Mouse (Mus musculus) layer of hippocampus, adult 18-20 months (tissue): ENCODE measurements around the gene Cep104. TPM values are rescaled to one million over a fixed set of nuclear protein-coding genes. Genes with fewer than 3 reads are reported as not detected.

Source experiments
- DNase-seq, 2 experiments: peaks; one replicate each; pipeline ENCODE4 v3.0.0; 2022; ENCODE audit warnings: low spot score in 2 of 2
- long read RNA-seq: library from polyadenylated mRNA; stranded (forward); transcript quantifications from one replicate; pipeline ENCODE4 v2.0.0, GENCODE M21; 2021
- total RNA-seq, 2 experiments: library from RNA; stranded (reverse); gene quantifications; 2 replicates each; pipeline ENCODE4 v1.2.3; 2021

Gene Cep104
- total RNA-seq = 10 to 100 TPM; 31.2 to 32.3 TPM
- long read RNA-seq, full-length matches to known transcripts = 35 of 57 reads
- long read RNA-seq, partial matches to known transcripts = 13 of 57 reads
- long read RNA-seq, other reads (novel, unspliced or antisense) = 9 of 57 reads

DNA sequence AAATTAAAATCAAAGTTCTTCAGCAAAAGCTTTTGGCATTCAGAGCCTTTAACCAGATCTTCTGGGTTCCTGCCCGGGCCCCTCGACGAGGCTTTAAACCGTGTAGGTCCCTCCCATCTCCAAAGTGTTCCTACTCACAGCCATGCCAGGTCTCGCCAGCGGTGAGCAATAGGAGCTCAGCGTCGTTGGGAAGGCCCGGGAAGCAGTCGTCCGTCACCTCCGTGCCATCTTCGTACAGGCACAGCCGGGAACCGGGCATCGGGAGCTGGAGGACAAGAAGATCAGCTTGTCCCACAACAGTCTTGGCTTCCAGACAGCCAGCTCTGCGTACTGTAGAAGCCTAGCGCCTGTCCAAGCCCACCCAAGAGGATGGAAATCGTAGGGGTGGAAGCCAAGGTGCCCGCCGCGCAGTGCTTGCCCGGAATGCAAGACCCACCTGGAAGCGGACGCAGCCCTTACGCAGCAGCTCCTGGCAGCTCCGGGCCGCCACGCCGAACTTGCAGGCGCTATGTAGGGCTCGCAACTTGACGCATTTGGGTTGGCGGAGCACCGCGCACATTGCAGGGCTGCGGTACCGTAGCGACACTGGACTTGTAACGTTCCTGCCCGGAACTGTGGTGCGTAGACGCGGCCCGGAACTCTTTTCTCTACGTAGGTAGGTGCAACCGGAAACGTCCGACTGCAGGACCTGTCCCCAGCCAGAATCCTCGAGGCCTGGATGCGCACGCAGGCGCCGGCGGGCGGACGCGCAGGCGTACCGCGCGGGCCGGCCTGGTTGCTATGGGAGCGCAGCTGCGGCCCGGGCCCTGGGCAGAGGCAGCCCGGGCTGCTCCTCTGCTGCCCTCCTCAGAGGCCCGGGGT, at the start of gene Cep104, which contains the start of gene Dffb:
Gene Cep104 (plus strand): TSS at position 764 of the 861 bp plus-strand sequence.
Gene Dffb (minus strand): TSS at position 696 of the 861 bp plus-strand sequence.
- peak; percentile 92 to 97 for DNase-seq

GRCm38 (mm10) chr4:153928772-153929299, 46.2 kb upstream of the Cep104 start:
- no peak for DNase-seq

DNA sequence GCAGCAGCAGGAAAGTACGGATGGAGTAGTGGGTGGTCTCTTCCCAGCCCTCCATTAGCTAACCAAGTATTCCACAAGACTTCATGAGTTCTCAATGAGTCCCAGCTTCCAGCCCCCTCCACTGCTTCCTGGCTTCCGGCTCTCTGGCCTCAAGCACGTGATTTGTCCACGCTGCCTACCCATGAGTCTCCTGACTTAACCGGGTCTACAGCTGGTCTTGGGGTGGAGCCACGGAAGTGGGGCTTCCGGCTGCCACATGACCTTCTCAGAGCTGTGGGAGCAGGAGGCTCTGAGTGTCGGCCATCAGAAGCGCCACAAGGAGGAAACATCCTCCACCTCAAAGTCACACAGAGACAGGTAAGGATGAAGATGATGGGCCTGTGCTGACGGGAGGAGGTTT, 45.6 kb upstream of the Cep104 start:
- DNase-seq = no peak

DNA sequence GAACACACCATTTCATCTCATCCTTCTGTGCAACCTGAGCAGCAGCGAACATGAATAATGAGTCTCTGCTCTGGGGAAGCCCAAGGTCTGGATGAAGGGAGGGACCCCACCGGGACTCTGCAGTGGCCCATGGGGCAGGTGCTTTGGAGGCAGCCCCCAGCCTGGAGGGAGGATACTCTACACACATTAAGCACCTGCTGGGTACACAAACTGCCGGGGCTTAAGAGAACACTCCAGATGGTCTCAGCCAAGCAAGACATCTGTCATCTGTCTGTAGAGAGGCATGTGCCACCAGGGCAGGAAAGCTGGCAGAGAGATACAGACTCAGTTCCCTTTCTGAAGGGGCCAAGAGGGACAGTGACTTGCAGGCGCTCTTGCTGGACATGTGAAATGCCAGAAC, 45.1 kb upstream of the Cep104 start:
- DNase-seq = peak; percentile 50 to 82

DNA sequence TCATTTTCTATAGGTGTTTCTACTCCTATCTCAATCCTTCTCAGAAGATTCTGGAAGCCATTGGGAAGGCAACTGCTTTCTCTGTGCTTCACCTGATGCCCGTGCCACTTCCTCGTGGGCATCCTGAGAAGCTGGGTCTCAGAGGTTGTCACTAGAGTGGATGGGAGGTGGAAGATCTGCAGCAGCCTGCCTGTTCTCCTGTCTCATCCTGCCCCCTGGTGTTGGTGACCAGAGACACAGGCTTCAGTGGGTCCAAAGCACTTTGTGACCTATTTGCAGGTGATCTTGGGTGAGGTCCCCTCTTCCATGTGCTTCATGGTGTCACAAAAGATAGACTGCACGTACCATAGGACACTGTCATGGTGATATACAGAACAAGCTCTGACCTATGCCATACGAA, 31.8 kb upstream of the Cep104 start:
- DNase-seq = peak in 1 of 2 experiments; percentile 63

- no peak for DNase-seq
These were observed 30.7 kb upstream of the Cep104 start for GRCm38 (mm10) chr4:153944261-153944660.

- no peak for DNase-seq
These were observed 29.3 kb upstream of the Cep104 start for GRCm38 (mm10) chr4:153945741-153946140.

DNA sequence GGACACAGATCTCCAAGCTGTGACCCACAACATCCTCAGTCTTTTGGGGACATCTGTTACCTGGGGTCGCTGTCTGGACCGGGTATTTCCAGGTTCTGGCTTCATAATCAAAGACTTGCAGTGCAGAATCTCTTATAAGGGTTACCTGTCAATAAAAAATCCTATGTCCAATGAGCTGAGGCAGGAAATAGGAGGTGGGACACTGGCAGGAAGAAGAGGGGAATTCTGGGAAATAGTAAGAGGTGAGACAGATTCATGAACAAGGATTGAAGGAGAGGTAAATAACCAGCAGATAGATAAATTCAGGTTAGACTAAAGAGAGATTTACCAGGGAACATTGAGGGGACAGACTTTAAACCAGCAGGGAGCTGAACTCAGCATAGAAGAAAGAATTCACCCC, 24.6 kb upstream of the Cep104 start:
- DNase-seq = no peak

DNA sequence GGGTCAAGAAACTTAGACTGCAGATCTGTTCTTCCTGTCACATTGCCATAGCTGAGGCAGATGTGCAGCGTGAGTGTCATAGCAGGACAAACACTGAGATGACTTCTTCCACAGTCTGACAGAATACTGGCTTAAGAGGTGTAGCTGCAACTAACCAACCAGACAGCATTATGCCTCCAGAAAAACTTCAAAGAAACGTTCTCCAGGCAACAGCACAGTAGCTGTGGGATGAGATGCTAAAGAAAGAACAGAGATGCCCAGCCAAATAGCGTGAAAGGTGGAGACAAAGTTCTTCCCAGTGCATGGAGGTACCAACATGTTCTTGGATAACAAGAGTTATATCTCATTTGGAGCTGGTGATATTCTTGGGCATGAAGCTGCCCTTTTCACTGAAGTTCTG, 23.8 kb upstream of the Cep104 start:
- no peak for DNase-seq

DNA sequence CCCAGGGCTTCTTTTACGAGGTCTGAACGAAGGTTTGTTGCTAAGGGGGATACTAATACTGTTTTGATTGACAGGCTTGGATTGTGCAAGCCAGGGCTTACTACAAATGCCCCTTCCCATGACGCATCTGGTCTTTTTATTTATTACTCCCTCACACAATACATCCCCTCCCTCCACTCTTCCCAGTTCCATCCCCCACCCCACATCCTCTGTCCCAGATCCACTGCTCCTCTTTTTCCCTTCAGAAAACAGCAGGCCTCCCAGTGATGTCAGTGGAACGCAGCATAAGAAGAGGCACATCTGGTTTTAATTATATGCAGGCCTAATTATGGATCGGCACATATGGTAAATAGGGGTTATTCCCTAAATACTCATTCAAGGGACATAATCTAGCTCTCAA, 23.3 kb upstream of the Cep104 start:
- DNase-seq = no peak

DNA sequence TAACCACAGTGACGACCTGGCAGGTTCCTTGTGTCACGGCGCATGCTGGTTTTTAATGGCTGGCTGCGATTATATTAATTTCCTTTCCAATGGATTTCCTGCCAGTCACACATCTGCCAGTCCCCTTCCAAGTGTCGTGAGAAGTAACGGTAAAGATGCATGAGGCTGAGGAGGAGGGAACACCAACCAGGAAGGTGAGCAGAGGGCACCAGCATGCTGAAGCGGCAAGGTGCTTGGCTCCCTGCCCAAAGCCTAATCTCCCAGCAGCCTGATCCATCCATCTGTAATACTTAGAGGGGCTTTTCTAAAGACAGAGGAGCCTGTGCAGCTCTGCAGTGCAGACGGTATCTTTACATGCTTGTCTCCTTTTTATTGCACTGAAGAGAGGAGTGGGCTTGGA, 19.3 kb upstream of the Cep104 start:
- DNase-seq = no peak

DNA sequence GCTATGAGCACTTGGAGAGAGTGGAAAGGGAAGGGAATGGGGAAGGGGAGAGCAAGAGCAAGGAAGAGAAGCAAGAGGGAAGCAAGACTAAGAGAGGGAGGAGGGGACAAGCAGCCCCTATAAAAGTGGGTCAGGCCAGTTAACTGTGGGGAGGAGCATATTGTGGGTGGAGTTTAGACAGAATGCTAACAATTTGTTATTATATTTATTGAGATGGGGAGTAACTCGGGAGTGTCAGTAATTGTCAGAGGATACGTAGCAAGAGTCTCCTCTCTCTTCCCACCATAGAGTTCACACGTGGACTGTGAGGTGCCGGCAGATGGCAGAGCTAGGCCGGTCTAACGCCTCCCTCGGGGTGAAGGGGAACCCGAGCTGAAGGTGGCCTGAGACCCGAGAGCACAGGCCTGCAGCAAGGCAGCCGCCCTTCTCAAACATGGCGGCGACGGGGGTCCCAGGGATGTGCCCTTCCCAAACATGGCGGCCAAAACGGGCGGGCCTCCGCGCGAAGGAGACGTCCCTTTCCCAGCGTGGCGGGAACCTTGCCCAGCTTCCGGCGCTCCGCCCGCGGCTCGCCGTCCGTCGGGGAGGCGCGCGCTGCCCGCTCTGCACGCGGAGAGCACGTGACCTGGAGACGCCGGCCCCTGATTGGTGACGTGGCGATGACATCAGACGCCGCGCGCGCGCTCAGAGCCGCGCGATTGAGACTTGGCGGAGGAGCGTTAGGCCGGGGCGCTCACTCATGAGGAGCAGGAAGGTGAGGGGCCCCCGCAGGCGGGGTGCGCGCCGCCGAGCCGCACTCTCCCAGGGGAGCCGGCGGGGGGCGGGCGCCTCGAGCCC, 18.2 kb upstream of the Cep104 start, which contains the start of gene A430005L14Rik:
Gene A430005L14Rik (plus strand): TSS at position 669 of the 837 bp plus-strand sequence.
- peak; percentile 98 for DNase-seq

DNA sequence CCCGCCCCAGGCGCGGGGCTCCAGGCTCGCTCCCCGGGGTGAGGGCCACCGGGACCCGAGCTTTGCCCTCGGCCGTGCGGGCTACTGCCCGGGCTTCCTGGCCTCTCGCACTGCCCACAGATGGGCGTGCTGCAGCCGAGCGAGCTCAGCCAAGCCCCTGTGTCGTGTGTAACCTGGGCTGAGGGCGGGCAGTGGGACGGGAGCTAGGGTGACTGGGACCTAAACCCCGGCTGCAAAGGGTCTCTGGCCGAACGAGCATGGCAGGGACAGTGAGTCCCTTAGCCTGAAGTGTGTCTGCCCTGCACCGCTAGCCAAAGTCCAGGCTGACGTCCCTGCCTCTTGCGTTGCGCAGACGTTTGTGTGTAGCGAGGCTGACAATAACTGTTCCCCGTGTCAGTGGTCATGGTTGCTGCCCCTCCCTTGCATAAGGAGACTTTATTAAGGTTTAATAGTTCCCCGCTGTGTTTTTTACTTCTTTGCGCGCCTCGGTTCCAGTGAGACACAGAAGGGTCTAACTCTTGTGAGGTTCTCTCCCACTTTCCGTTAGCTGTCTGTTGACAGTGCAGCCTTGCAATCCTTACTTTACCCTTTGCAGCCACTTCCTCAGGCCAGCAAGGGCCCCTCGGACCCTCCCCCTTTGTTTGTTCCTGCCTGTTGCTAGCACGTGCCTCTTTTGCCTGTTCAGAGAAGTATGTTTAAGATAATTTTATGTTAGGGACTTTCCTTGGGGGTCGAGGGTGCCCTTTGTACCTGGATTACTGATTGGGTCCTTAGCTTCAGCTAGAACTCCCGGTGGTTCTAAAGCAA, 17.3 kb upstream of the Cep104 start:
- DNase-seq = no peak

- peak; percentile 52 to 57 for DNase-seq
These were observed 12.4 kb upstream of the Cep104 start for GRCm38 (mm10) chr4:153962631-153963030.

DNA sequence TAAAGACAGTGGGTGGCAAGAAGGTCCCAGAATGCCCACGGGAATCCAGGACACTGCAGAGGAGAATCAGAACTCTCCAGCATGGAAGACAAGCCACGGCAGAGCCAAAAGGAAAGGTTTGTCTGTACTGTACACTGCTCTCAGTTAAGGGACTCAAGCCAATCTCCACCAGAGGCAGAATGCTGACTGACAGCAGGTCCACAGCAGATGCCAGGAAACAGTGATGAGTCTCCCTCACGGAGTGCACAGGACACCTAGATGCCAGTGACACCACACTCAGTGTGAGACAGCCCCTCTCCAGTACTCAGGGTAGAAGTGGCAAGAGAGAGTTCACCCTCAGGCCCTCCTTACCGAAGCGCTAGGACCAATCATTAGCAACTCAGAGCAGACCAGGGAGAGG, 8.3 kb upstream of the Cep104 start:
- no peak for DNase-seq

GRCm38 (mm10) chr4:153967556-153967955, 7.4 kb upstream of the Cep104 start:
- DNase-seq = no peak

DNA sequence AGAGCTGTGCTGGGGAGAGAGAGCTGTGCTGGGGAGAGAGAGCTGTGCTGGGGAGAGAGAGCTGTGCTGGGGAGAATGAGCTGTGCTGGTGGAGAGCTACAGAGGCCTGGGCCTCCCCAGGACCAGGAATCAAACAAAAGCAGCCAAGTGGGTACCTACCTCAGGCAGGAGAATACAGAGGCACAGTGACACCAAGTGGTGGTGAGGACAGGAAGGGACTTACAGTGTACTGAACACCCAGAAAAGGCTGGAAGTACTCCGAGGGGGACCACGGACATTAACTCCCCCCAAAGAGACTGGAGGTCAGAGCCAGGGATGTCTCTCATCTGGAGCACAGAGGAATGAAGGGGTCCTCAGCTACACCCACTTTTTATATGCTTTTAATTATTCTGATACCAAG, 6.9 kb upstream of the Cep104 start:
- no peak for DNase-seq

GRCm38 (mm10) chr4:153975292-153975662, 283 bp downstream of the Cep104 start:
- no peak for DNase-seq

DNA sequence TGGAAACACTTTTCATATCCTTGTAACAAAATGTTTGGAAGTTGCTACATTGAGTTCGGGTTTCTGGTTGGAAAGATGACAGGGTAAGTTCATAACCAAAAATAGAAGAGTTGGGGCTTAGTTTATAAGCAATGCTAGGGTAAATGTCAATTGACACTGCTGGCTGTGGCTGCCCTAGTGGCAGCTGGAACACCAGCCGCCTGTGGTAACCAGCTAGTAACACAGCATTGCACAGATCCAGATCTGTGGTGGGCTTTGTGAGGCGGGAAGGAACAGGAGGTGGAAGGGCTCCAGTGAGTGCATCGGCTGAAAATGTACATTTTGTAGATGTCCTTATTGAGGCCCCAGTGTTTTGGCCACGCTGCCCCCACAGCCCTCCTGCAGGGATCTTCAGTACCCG, 774 bp downstream of the Cep104 start:
- no peak for DNase-seq

- no peak for DNase-seq
These were observed 4.2 kb downstream of the Cep104 start for GRCm38 (mm10) chr4:153979243-153979642.

GRCm38 (mm10) chr4:153980470-153980869, 5.5 kb downstream of the Cep104 start:
- DNase-seq = no peak
